Mouse (Mus musculus): Measurements from ENCODE around the gene Hmox1. TPM values are rescaled to one million over a fixed set of nuclear protein-coding genes. Genes with fewer than 3 reads are reported as not detected.

The Hmox1 gene
- polyA plus RNA-seq (2012; rRNA removed) (87.2 and 91.8 TPM in 2 replicates), polyA plus RNA-seq (2014; fragmentation: Nextera tagmentation; extraction: Ambion mirVana) (57.7 and 61.7 TPM in 2 replicates)

DNA sequence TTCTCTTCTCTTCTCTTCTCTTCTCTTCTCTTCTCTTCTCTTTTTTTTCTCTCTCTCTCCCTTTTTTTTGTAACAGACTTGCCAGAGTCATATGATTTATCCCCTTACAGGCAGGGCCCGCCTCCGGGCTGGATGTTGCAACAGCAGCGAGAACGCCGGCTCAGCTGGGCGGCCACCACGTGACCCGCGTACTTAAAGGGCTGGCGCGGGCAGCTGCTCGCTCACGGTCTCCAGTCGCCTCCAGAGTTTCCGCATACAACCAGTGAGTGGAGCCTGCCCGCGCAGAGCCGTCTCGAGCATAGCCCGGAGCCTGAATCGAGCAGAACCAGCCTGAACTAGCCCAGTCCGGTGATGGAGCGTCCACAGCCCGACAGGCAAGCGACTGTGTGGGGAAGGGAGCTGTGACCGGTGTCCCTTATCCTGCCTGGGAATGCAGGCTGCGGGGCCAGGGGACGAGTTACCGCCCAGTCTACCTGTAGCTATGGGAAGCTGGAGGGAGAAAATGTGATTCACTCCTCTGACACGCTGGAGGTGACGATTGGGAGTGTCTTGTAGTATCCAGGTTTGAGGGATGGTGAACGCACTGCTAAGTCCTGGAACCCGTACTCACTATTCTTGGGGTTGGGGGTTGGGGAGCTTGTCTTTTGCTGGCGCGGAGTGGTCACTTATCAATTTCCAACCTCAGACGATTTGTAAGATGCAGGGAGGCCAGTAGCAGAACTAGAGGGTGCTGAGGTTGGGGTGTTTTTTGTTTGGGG is at the start of gene Hmox1:
Gene Hmox1, plus strand, starts transcription at position 223 of the 758 bp plus-strand sequence.
- Histone ChIP-seq H3K36me3 (replicated peaks; ENCODE audit: control insufficient read depth, insufficient read depth, low read depth) (no peaks in the 10 kb centered on the region), H3K4me3 (ENCODE audit: insufficient read depth in 1 of 2, low read depth in 2 of 2, low read length in 2 of 2) (peak within 1 kb of the TSS; percentile 51 to 55), H3K9me3 (ENCODE audit: control insufficient read depth, low read length) (no peaks in the 10 kb centered on the region), H3K27ac (no peak within 1 kb of the TSS), H3K27me3 (ENCODE audit: control insufficient read depth, insufficient read depth, low read length) (peaks cover 15% of the 10 kb centered on the region), H3K4me1 (replicated peaks; ENCODE audit: control insufficient read depth in 2 of 2, insufficient read depth in 2 of 2, low read length in 1 of 2) (peaks cover 2 to 20% of the 10 kb centered on the region in 2 experiments; a peak in 2 of 4 replicates), H3K9ac (replicated peaks) (peak within 1 kb of the TSS; percentile 54), H3K4me2 (ENCODE audit: low read depth) (peak within 1 kb of the TSS; percentile 72)
- DNase-seq (ENCODE audit: low read depth in 3 of 3, low spot score in 3 of 3) = peak in 2 of 3 experiments; percentile 42 to 44
- 0 out of 2 replicates have a peak, but pooled peaks have one; percentile 12 for TF ChIP-seq CTCF (IDR thresholded peaks at IDR 0.05; ENCODE audit: low read depth)
- TF ChIP-seq EP300 (IDR thresholded peaks at IDR 0.05; ENCODE audit: low read depth) = no peak
- 1% methylated on average over 36 of the region's 36 CpGs for WGBS (ENCODE audit: insufficient replicate concordance)
- ATAC-seq (ENCODE audit: insufficient read depth) = peak; percentile 68

DNA sequence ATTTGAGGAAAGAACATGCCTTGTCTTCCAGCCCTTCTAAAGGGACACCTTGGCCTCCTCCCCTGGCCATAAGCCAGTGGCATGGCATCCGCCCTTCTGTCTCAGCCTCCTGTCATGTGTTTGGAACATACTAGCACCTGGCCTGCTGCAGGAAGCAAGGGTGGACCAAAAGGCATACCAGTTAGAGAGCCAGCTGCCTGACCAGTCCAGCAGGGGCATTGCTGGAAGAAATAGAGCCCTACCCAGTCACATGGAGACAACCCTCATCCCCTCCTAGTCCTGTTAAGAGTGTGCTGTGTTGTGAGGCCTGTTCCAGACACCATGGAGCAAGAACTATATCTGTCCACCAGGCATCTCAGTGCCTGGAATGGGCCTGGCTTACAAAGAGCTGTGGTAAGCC is 47.1 kb upstream of the Hmox1 start:
- DNase-seq (ENCODE audit: low read depth in 3 of 3, low spot score in 3 of 3) = no peak
- H3K27ac ChIP-seq = no peak overlapping the region
- H3K27me3 ChIP-seq (ENCODE audit: control insufficient read depth, insufficient read depth, low read length) = no peaks in the 10 kb centered on the region
- H3K36me3 ChIP-seq (replicated peaks; ENCODE audit: control insufficient read depth, insufficient read depth, low read depth) = no peaks in the 10 kb centered on the region
- no peak overlapping the region for H3K9ac ChIP-seq (replicated peaks)
- WGBS (ENCODE audit: insufficient replicate concordance) = 42% methylated on average over 1 of the region's 1 CpGs
- ATAC-seq (ENCODE audit: insufficient read depth) = no peak
- no peaks in the 10 kb centered on the region for H3K9me3 ChIP-seq (ENCODE audit: control insufficient read depth, low read length)
- TF ChIP-seq CTCF (IDR thresholded peaks at IDR 0.05; ENCODE audit: low read depth) (no peak), EP300 (IDR thresholded peaks at IDR 0.05; ENCODE audit: low read depth) (no peak)
- no peaks in the 10 kb centered on the region; a peak in 1 of 4 replicates for H3K4me1 ChIP-seq (replicated peaks; ENCODE audit: control insufficient read depth in 2 of 2, insufficient read depth in 2 of 2, low read length in 1 of 2)
- H3K4me3 ChIP-seq (ENCODE audit: insufficient read depth in 1 of 2, low read depth in 2 of 2, low read length in 2 of 2) = no peak overlapping the region
- no peak overlapping the region for H3K4me2 ChIP-seq (ENCODE audit: low read depth)

DNA sequence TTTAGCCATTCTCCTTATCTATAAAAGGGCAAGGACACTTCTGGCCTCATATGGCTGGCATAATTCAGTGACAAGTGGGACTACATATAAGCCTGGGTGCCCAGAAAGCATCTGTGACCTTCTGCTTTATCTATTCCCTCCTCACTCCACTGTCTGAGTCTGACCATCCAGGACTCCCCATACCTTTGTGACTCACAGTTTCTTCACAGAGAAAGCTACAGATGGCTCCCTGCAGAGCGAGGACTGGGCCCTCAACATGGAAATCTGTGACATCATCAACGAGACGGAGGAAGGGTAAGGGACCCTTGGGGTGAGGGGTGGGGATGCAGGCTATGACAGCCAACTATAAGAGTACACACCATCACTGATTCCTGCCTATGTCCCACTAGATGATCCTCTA is 45.6 kb upstream of the Hmox1 start:
- no peak for DNase-seq (ENCODE audit: low read depth in 3 of 3, low spot score in 3 of 3)
- Histone ChIP-seq H3K36me3 (replicated peaks; ENCODE audit: control insufficient read depth, insufficient read depth, low read depth) (no peaks in the 10 kb centered on the region), H3K27me3 (ENCODE audit: control insufficient read depth, insufficient read depth, low read length) (no peaks in the 10 kb centered on the region), H3K4me2 (ENCODE audit: low read depth) (no peak overlapping the region), H3K9ac (replicated peaks) (no peak overlapping the region), H3K9me3 (ENCODE audit: control insufficient read depth, low read length) (no peaks in the 10 kb centered on the region), H3K4me1 (replicated peaks; ENCODE audit: control insufficient read depth in 2 of 2, insufficient read depth in 2 of 2, low read length in 1 of 2) (no peaks in the 10 kb centered on the region; a peak in 1 of 4 replicates), H3K27ac (no peak overlapping the region), H3K4me3 (ENCODE audit: insufficient read depth in 1 of 2, low read depth in 2 of 2, low read length in 2 of 2) (no peak overlapping the region)
- no peak for ATAC-seq (ENCODE audit: insufficient read depth)
- no peak for TF ChIP-seq EP300 (IDR thresholded peaks at IDR 0.05; ENCODE audit: low read depth)
- no peak for TF ChIP-seq CTCF (IDR thresholded peaks at IDR 0.05; ENCODE audit: low read depth)
- WGBS (ENCODE audit: insufficient replicate concordance) = 73% methylated on average over 3 of the region's 3 CpGs

GRCm38 (mm10) chr8:75053342-75053741 is 40.1 kb upstream of the Hmox1 start:
- H3K9ac ChIP-seq (replicated peaks) = no peak overlapping the region
- ATAC-seq (ENCODE audit: insufficient read depth) (no peak), DNase-seq (ENCODE audit: low read depth in 3 of 3, low spot score in 3 of 3) (no peak)
- no peaks in the 10 kb centered on the region for H3K36me3 ChIP-seq (replicated peaks; ENCODE audit: control insufficient read depth, insufficient read depth, low read depth)
- no peak overlapping the region for H3K4me2 ChIP-seq (ENCODE audit: low read depth)
- H3K4me3 ChIP-seq (ENCODE audit: insufficient read depth in 1 of 2, low read depth in 2 of 2, low read length in 2 of 2) = no peak overlapping the region
- H3K27me3 ChIP-seq (ENCODE audit: control insufficient read depth, insufficient read depth, low read length) = no peaks in the 10 kb centered on the region
- H3K27ac ChIP-seq = no peak overlapping the region
- no peaks in the 10 kb centered on the region for H3K4me1 ChIP-seq (replicated peaks; ENCODE audit: control insufficient read depth in 2 of 2, insufficient read depth in 2 of 2, low read length in 1 of 2)
- TF ChIP-seq CTCF (IDR thresholded peaks at IDR 0.05; ENCODE audit: low read depth) = no peak
- no peak for TF ChIP-seq EP300 (IDR thresholded peaks at IDR 0.05; ENCODE audit: low read depth)
- WGBS (ENCODE audit: insufficient replicate concordance) = 76% methylated on average over 4 of the region's 4 CpGs
- no peaks in the 10 kb centered on the region for H3K9me3 ChIP-seq (ENCODE audit: control insufficient read depth, low read length)

DNA sequence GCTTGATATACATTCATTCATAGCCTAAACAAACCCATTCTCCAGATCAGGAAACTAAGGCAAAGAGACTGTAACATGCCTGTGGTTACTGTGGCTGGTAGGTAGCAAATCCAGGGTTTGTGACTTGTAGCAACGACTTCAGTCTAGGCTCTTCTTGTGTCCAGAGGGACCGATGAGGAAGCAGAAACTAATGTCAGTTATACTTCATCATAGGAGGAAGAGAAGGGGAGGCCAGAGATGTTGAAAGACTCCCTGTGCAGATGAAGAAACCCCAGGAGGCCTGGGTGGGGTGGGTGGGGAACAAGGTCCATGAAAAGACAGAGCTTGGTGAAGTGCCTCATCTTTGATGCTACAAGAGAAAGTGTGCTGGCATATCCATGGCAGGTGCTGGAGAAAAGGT is 37.7 kb upstream of the Hmox1 start:
- Histone ChIP-seq H3K27me3 (ENCODE audit: control insufficient read depth, insufficient read depth, low read length) (no peaks in the 10 kb centered on the region), H3K4me1 (replicated peaks; ENCODE audit: control insufficient read depth in 2 of 2, insufficient read depth in 2 of 2, low read length in 1 of 2) (no peaks in the 10 kb centered on the region), H3K9ac (replicated peaks) (no peak overlapping the region), H3K9me3 (ENCODE audit: control insufficient read depth, low read length) (no peaks in the 10 kb centered on the region), H3K27ac (no peak overlapping the region), H3K36me3 (replicated peaks; ENCODE audit: control insufficient read depth, insufficient read depth, low read depth) (no peaks in the 10 kb centered on the region), H3K4me3 (ENCODE audit: insufficient read depth in 1 of 2, low read depth in 2 of 2, low read length in 2 of 2) (no peak overlapping the region), H3K4me2 (ENCODE audit: low read depth) (no peak overlapping the region)
- DNase-seq (ENCODE audit: low read depth in 3 of 3, low spot score in 3 of 3) (no peak), ATAC-seq (ENCODE audit: insufficient read depth) (no peak)
- TF ChIP-seq EP300 (IDR thresholded peaks at IDR 0.05; ENCODE audit: low read depth) = no peak
- no peak for TF ChIP-seq CTCF (IDR thresholded peaks at IDR 0.05; ENCODE audit: low read depth)
- WGBS (ENCODE audit: insufficient replicate concordance) = 53% methylated on average over 2 of the region's 2 CpGs

All from liver, embryonic 14.5 days (tissue).